Comparison of ENCODE assay signal across 1 mouse cellular context in the genomic region with DNA sequence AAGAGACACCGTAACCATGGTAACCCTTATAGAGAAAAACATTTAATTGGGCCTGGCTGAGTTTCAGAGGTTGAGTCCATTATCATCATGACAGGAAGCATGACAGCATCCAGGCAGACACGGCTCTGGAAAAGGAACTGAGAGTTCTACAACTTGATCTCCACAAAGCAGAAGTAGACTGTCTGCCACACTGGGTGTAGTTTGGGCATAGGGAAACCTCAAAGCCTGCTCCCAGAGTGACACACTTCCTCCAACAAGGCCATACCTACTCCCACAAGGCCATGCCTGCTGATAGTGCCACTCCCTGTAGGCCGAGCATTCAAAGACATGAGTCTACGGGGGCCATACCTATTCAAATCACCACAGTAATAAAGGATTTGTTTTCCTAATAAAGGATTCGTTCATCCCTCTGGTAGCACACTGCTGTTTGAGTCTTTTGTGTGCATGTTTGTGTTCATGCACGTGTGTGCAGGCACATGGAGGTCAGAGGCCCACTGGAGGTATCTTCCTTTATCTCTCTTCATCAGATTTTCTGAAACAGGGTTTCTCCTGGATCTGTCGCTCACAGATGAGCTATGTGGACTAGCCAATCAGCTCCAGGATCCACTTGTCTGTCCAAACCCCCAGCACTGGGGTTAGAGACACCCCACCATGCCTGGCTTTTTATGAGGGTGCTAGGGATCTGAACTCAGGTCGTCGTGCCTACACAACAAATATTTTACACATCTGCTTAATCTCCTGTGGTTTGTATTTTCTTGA.
TF ChIP-seq lines count a peak whose summit lies in the region.

No protein-coding gene starts in this region.

TF ChIP-seq in CH12.LX, 34 proteins besides CTCF, POLR2A, EP300 and RAD21:
- no peak for TF ChIP-seq USF2 (conservative IDR thresholded peaks at IDR 0.05; ENCODE audit: low read depth, low read length)
- TF ChIP-seq JUN (IDR thresholded peaks at IDR 0.05; ENCODE audit: insufficient read depth, low read depth, low read length), result no peak
- no peak for TF ChIP-seq GABPA (IDR thresholded peaks at IDR 0.05; ENCODE audit: insufficient replicate concordance, low read depth, low read length)
- TF ChIP-seq RCOR1 (conservative IDR thresholded peaks at IDR 0.05; ENCODE audit: low read depth, low read length), result no peak
- no peak for TF ChIP-seq SIN3A (IDR thresholded peaks at IDR 0.05; ENCODE audit: low read length)
- no peak for TF ChIP-seq MXI1 (IDR thresholded peaks at IDR 0.05; ENCODE audit: low read depth, low read length)
- TF ChIP-seq MAFK (IDR thresholded peaks at IDR 0.05; ENCODE audit: insufficient replicate concordance, low read length), result no peak
- no peak for TF ChIP-seq E2F4 (IDR thresholded peaks at IDR 0.05; ENCODE audit: insufficient replicate concordance, low read depth, low read length)
- no peak for TF ChIP-seq SMC3 (IDR thresholded peaks at IDR 0.05; ENCODE audit: low read depth, low read length)
- TF ChIP-seq ZMIZ1 (IDR thresholded peaks at IDR 0.05; ENCODE audit: low read depth, low read length), result no peak
- no peak for TF ChIP-seq ZKSCAN1 (IDR thresholded peaks at IDR 0.05; ENCODE audit: borderline replicate concordance, low read depth, low read length)
- no peak for TF ChIP-seq MAZ (IDR thresholded peaks at IDR 0.05; ENCODE audit: low read depth, low read length)
- no peak for TF ChIP-seq TCF12 (IDR thresholded peaks at IDR 0.05; ENCODE audit: low read depth, low read length)
- TF ChIP-seq ELF1 (IDR thresholded peaks at IDR 0.05; ENCODE audit: low read depth, low read length), result no peak
- TF ChIP-seq MEF2A (IDR thresholded peaks at IDR 0.05; ENCODE audit: borderline replicate concordance, low read depth, low read length), result no peak
- no peak for TF ChIP-seq MYC (IDR thresholded peaks at IDR 0.05; ENCODE audit: low read depth, low read length)
- no peak for TF ChIP-seq HCFC1 (IDR thresholded peaks at IDR 0.05; ENCODE audit: low read depth, low read length)
- no peak for TF ChIP-seq ZNF384 (IDR thresholded peaks at IDR 0.05; ENCODE audit: low read depth, low read length)
- TF ChIP-seq JUND (conservative IDR thresholded peaks at IDR 0.05; ENCODE audit: low read depth, low read length), result no peak
